ENCODE assay signal across 14 mouse cellular contexts in the genomic region with DNA sequence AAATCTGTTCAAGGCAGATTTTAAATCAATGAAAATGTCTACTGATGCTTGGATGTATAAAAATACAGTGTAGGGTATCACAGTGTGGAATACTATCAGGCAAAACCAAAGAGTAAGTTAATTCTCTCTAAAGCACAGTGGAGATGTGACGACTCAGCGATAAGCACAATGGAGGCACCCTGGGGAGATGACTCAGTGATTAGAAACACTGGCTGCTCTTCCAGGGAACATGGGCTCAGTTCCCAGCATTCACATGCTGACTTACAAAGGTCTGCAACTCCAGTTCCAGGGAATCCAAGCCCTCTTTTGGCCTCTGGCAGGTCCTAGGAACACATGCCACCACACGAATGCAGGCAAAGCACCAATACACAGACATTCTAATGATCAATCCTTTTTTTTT. TPM values are rescaled to one million over a fixed set of nuclear protein-coding genes. Genes with fewer than 3 reads are reported as not detected.
DNase-seq lines count a peak whose midpoint lies in the region; TF ChIP-seq lines count a peak whose summit lies in the region.
"Had no signal": no experiment of that assay in that cellular context is flagged by ENCODE, and none has a peak within 500 bp of the region (broad histone marks: within the 10 kb centered on the region; RNA-seq: fewer than 3 reads in every experiment).

No protein-coding gene starts in this region.

- no peak for TF ChIP-seq CTCF in heart, adult 2 months (IDR thresholded peaks at IDR 0.05)

- H3K27me3 ChIP-seq in heart, adult 2 months (ENCODE audit: control insufficient read depth, insufficient read depth, low read length), result no peaks in the 10 kb centered on the region
- H3K27me3 ChIP-seq in heart, embryonic 10.5 days (ENCODE audit: insufficient read depth, poor library complexity, severe bottlenecking), result peaks cover 32% of the 10 kb centered on the region
- H3K27me3 ChIP-seq: embryonic facial prominence, embryonic 12.5 days; hindbrain, embryonic 15.5 days had no signal

- intact Hi-C loops in heart, adult 2 months (cut with DNase I), result no loop called here
- intact Hi-C loops in heart, postnatal 14 days (cut with DNase I), result no loop called here

- H3K4me3 ChIP-seq in heart, adult 2 months, result no peak overlapping the region
- no peak overlapping the region for H3K4me3 ChIP-seq in heart, embryonic 10.5 days
- H3K4me3 ChIP-seq: embryonic facial prominence, embryonic 12.5 days; hindbrain, embryonic 15.5 days; left cerebral cortex, adult 2 months had no signal

- no peaks in the 10 kb centered on the region for H3K36me3 ChIP-seq in heart, adult 2 months (ENCODE audit: control insufficient read depth, insufficient read depth, low read length)
- H3K36me3 ChIP-seq in heart, embryonic 10.5 days, result no peaks in the 10 kb centered on the region
- H3K36me3 ChIP-seq: embryonic facial prominence, embryonic 12.5 days; hindbrain, embryonic 15.5 days had no signal

- no peak for TF ChIP-seq POLR2A in heart, adult 2 months (IDR thresholded peaks at IDR 0.05; ENCODE audit: insufficient read depth, low read depth, low read length)

- peak; percentile 36 to 57 for DNase-seq in heart, adult 2 months
- no peak for DNase-seq in heart, embryonic 10.5 days (ENCODE audit: low spot score)
- DNase-seq in Muller cell, postnatal 12 days (ENCODE audit: inconsistent ontology term), result peak; percentile 88
- peak; percentile 85 for DNase-seq in fibroblast of lung, adult 2 months (ENCODE audit: low read depth)
- peak; percentile 53 to 69 for DNase-seq in heart, postnatal 14 days
- no peak for DNase-seq in c-Kit-positive CD71-positive TER-119-positive erythroid progenitor cells, embryonic 14.5 days (ENCODE audit: low spot score)
- no peak for DNase-seq in urinary bladder, adult 2 months (ENCODE audit: low spot score)

- no peak for TF ChIP-seq EP300 in heart, adult 2 months (IDR thresholded peaks at IDR 0.05; ENCODE audit: insufficient read depth, low read depth, low read length)

- no peak overlapping the region for H3K9ac ChIP-seq in heart, adult 2 months (ENCODE audit: low read depth, low read length)
- H3K9ac ChIP-seq: embryonic facial prominence, embryonic 12.5 days; hindbrain, embryonic 15.5 days had no signal

- H3K79me2 ChIP-seq in heart, adult 2 months (replicated peaks; ENCODE audit: control insufficient read depth, insufficient read depth, low read length), result no peaks in the 10 kb centered on the region

- H3K9me3 ChIP-seq in heart, embryonic 10.5 days, result no peaks in the 10 kb centered on the region
- H3K9me3 ChIP-seq: embryonic facial prominence, embryonic 12.5 days; hindbrain, embryonic 15.5 days had no signal

- H3K4me1 ChIP-seq in heart, adult 2 months (ENCODE audit: control insufficient read depth, insufficient read depth, low read length), result no peaks in the 10 kb centered on the region
- H3K4me1 ChIP-seq in heart, embryonic 10.5 days, result peaks cover 17% of the 10 kb centered on the region

- 10% methylated on average over 3 of the region's 3 CpGs for WGBS in heart, adult 2 months
- 30% methylated on average over 3 of the region's 3 CpGs for WGBS in heart, embryonic 10.5 days

- H3K27ac ChIP-seq in heart, adult 2 months, result no peak overlapping the region
- no peak overlapping the region for H3K27ac ChIP-seq in heart, embryonic 10.5 days
- H3K27ac ChIP-seq: embryonic facial prominence, embryonic 12.5 days; hindbrain, embryonic 15.5 days; kidney, postnatal 0 days; left cerebral cortex, adult 2 months had no signal

RNA-seq across cellular contexts. Expression of a gene that starts 20.7 kb away (rescaled TPM):
- total RNA-seq in heart, adult 2 months (2021), result under 1 TPM; 0.97 to 0.98 TPM
- 2.3 and 3.6 TPM in 2 replicates for polyA plus RNA-seq in heart, adult 2 months (2012; rRNA removed)
- not detected in 2 replicates for polyA plus RNA-seq in heart, embryonic 10.5 days (2016; fragmentation: Nextera tagmentation; extraction: Ambion mirVana)
- under 1 TPM; 0.32 to 0.48 TPM for total RNA-seq in heart, postnatal 14 days (2021)
- 6.8 and 7.3 TPM in 2 replicates for polyA plus RNA-seq in urinary bladder, adult 2 months (2012; rRNA removed)
- total RNA-seq: monocyte, adult 5-6 weeks had no signal
- polyA plus RNA-seq: activated CD4-positive, CD25-positive, alpha-beta regulatory T cell, adult 4 months; embryonic facial prominence, embryonic 12.5 days; kidney, postnatal 0 days; liver, embryonic 11.5 days had no signal

RNA-seq across cellular contexts. Expression of a gene that starts 41.6 kb away (rescaled TPM):
- 10 to 100 TPM; 20.1 to 21.0 TPM for total RNA-seq in heart, adult 2 months (2021)
- 30.5 and 32.5 TPM in 2 replicates for polyA plus RNA-seq in heart, adult 2 months (2012; rRNA removed)
- polyA plus RNA-seq in heart, embryonic 10.5 days (2016; fragmentation: Nextera tagmentation; extraction: Ambion mirVana), result 28.0 and 36.5 TPM in 2 replicates
- total RNA-seq in heart, postnatal 14 days (2021), result 10 to 100 TPM; 25.7 to 28.0 TPM
- 115 and 118 TPM in 2 replicates for polyA plus RNA-seq in urinary bladder, adult 2 months (2012; rRNA removed)

RNA-seq across cellular contexts. Expression of a gene that starts 55.7 kb away (rescaled TPM):
- total RNA-seq in heart, adult 2 months (2021), result under 1 TPM; 0.73 to 0.82 TPM
- polyA plus RNA-seq in heart, adult 2 months (2012; rRNA removed), result 0.82 and 1.4 TPM in 2 replicates
- polyA plus RNA-seq in heart, embryonic 10.5 days (2016; fragmentation: Nextera tagmentation; extraction: Ambion mirVana), result 1.5 and 5.0 TPM in 2 replicates
- total RNA-seq in heart, postnatal 14 days (2021), result 1 to 10 TPM in 1 of 2 experiments, under 1 TPM in 1; 0.72 to 3.3 TPM
- polyA plus RNA-seq in urinary bladder, adult 2 months (2012; rRNA removed), result 2.6 and 2.7 TPM in 2 replicates

Comparison
In these comparisons a context has a peak if more than half of its experiments do, and no peak if none do; other contexts are left out.
1. DNase-seq: peak in heart, adult 2 months (2 of 2), Muller cell, postnatal 12 days (single experiment), fibroblast of lung, adult 2 months (single experiment) and heart, postnatal 14 days (2 of 2); none in heart, embryonic 10.5 days (single experiment), c-Kit-positive CD71-positive TER-119-positive erythroid progenitor cells, embryonic 14.5 days (single experiment) and urinary bladder, adult 2 months (single experiment).